Mouse (Mus musculus) myocyte (in vitro differentiated cells): ENCODE measurements at regions not wholly inside any gene's neighbourhood (a gene's known extent, or its start where the extent isn't known, plus 50 kb on each side); places are given as distances from the start of the nearest gene placed in this dataset.

Source experiments
- H3K27me3 ChIP-seq: one replicate; pipeline ENCODE4 v1.6.1; 2011; ENCODE audit not compliant: control insufficient read depth, insufficient read depth, insufficient read length
- H3K36me3 ChIP-seq: one replicate; pipeline ENCODE4 v1.6.1; 2011; ENCODE audit not compliant: control insufficient read depth, insufficient read depth
- H3K4me2 ChIP-seq: one replicate; pipeline ENCODE4 v1.6.1; 2011; ENCODE audit warnings: low read depth, control low read depth
- H3K4me3 ChIP-seq: one replicate; pipeline ENCODE4 v1.5.1; 2011; ENCODE audit warnings: mild to moderate bottlenecking, control low read depth, moderate library complexity
- H3K79me2 ChIP-seq: one replicate; pipeline ENCODE4 v1.6.1; 2011; ENCODE audit not compliant: control insufficient read depth, insufficient read depth
- H3ac ChIP-seq: one replicate; pipeline ENCODE4 v1.6.1; 2011; ENCODE audit not compliant: control insufficient read depth, insufficient read length
- CEBPB ChIP-seq: IDR thresholded peaks from 2 replicates; pipeline ENCODE4 v1.6.1; 2011; ENCODE audit warnings: mild to moderate bottlenecking, moderate library complexity; ENCODE audit not compliant: poor library complexity, insufficient read depth, severe bottlenecking
- E2F4 ChIP-seq: IDR thresholded peaks from one replicate; pipeline ENCODE4 v1.6.1; 2011; ENCODE audit warnings: mild to moderate bottlenecking, control low read depth, moderate library complexity; ENCODE audit not compliant: insufficient read depth
- MAX ChIP-seq: IDR thresholded peaks from one replicate; pipeline ENCODE4 v1.6.1; 2011; ENCODE audit warnings: low read depth, mild to moderate bottlenecking, control low read depth
- MYOD1 ChIP-seq, 3 experiments: IDR thresholded peaks; one replicate each; pipeline ENCODE4 v1.6.1; 2011; ENCODE audit warnings: control low read depth in 2 of 3, low read depth in 2 of 3, mild to moderate bottlenecking in 2 of 3, moderate library complexity in 1 of 3; ENCODE audit not compliant: insufficient read length in 2 of 3, control insufficient read depth in 1 of 3
- MYOG ChIP-seq, 3 experiments: IDR thresholded peaks; one replicate each; pipeline ENCODE4 v1.6.1; 2011; ENCODE audit warnings: control low read depth in 2 of 3, low read depth in 2 of 3, mild to moderate bottlenecking in 2 of 3; ENCODE audit not compliant: insufficient read length in 2 of 3, control insufficient read depth in 1 of 3, insufficient read depth in 1 of 3
- POLR2A ChIP-seq: IDR thresholded peaks from one replicate; pipeline ENCODE4 v1.6.1; 2011; ENCODE audit warnings: low read depth, mild to moderate bottlenecking, control low read depth, moderate library complexity; ENCODE audit not compliant: insufficient read length
- POLR2AphosphoS2 ChIP-seq: IDR thresholded peaks from one replicate; pipeline ENCODE4 v1.6.1; 2011; ENCODE audit warnings: low read depth, control low read depth; ENCODE audit not compliant: insufficient read length
- REST ChIP-seq: IDR thresholded peaks from one replicate; pipeline ENCODE4 v1.6.1; 2011; ENCODE audit warnings: mild to moderate bottlenecking, control low read depth, moderate library complexity; ENCODE audit not compliant: insufficient read depth, insufficient read length
- SRF ChIP-seq: IDR thresholded peaks from one replicate; pipeline ENCODE4 v1.6.1; 2011; ENCODE audit warnings: low read depth; ENCODE audit not compliant: control insufficient read depth, insufficient read length
- TCF12 ChIP-seq: IDR thresholded peaks from one replicate; pipeline ENCODE4 v1.6.1; 2011; ENCODE audit warnings: mild to moderate bottlenecking, control low read depth; ENCODE audit not compliant: poor library complexity, insufficient read depth, severe bottlenecking
- TCF3 ChIP-seq: IDR thresholded peaks from one replicate; pipeline ENCODE4 v1.6.1; 2011; ENCODE audit warnings: low read depth, control low read depth; ENCODE audit not compliant: insufficient read length
- USF1 ChIP-seq: IDR thresholded peaks from one replicate; pipeline ENCODE4 v1.6.1; 2011; ENCODE audit warnings: low read depth, mild to moderate bottlenecking, control low read depth, moderate library complexity

GRCm38 (mm10) chr2:179303765-179304164 is 138.5 kb upstream of the Cdh4 start:
- no peaks in the 10 kb centered on the region for H3K36me3 ChIP-seq
- no peak overlapping the region for H3K4me3 ChIP-seq
- no peaks in the 10 kb centered on the region for H3K27me3 ChIP-seq
- no peak overlapping the region for H3K4me2 ChIP-seq
- no peak overlapping the region for H3ac ChIP-seq
- TF ChIP-seq MYOD1 (IDR thresholded peaks at IDR 0.05; ENCODE audit: control insufficient read depth in 1 of 3, insufficient read length in 2 of 3, low read depth in 2 of 3) (no peak), SRF (no peak), TCF3 (no peak), POLR2AphosphoS2 (no peak), E2F4 (no peak), POLR2A (no peak), MYOG (IDR thresholded peaks at IDR 0.05; ENCODE audit: control insufficient read depth in 1 of 3, insufficient read depth in 1 of 3, insufficient read length in 2 of 3, low read depth in 2 of 3) (no peak), CEBPB (no peak), USF1 (no peak)
- no peaks in the 10 kb centered on the region for H3K79me2 ChIP-seq

DNA sequence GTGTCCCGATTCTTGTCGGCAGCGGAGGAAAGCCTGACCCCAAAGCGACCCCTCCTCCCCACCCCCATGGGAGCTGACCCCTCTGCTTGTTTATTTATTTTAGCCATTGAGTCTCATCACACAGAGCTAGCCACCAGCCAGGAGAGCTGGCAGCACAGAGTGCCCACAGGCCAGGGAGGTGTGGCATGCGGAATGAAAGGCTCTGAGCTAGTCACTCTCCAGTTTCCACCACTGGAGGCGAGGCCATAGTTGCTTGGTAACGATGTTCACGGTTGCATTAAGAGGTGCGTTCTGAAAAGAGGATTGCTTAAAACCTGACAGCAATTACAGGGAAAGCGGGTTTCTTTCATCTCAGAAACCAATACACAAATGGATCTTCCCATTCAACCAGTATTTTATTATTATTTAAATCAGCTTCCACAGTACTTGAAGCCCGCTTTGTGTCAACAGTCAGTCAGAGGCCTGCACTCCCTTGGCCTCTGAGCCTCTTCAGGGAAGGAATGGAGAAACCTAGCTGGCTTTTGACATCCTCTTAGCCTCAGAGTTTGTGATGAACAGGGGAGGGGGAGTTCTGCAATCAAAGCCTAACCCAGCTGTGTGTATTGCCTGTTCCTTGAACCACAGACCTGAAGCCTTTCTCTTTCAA is 134.8 kb upstream of the Cdh4 start:
- Histone ChIP-seq H3K36me3 (no peaks in the 10 kb centered on the region), H3K4me2 (no peak overlapping the region), H3K4me3 (no peak overlapping the region), H3K79me2 (no peaks in the 10 kb centered on the region), H3ac (no peak overlapping the region), H3K27me3 (no peaks in the 10 kb centered on the region)
- TF ChIP-seq POLR2AphosphoS2 (no peak), TCF3 (no peak), MYOD1 (IDR thresholded peaks at IDR 0.05; ENCODE audit: control insufficient read depth in 1 of 3, insufficient read length in 2 of 3, low read depth in 2 of 3) (no peak), POLR2A (no peak), E2F4 (no peak), MAX (no peak), USF1 (no peak), MYOG (IDR thresholded peaks at IDR 0.05; ENCODE audit: control insufficient read depth in 1 of 3, insufficient read depth in 1 of 3, insufficient read length in 2 of 3, low read depth in 2 of 3) (no peak), TCF12 (no peak), CEBPB (no peak), SRF (no peak), REST (no peak)

DNA sequence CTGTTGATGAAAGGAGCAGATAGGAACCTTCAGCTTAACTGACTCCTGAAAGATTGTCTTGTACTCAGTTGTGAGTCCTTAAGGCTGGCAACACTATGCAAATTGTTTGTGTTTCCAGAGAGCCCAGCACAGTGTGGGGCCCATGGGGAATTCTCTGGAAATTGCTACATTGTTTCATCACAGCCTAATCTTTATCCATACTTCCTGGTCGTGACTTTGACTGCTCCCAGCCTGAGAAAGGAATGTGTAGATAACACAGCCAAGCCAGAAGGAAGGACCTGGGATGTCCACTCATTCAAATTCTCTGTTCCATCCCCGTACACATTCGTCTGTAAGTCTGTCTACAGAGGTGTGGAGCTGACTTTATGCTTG is 134.3 kb upstream of the Cdh4 start:
- TF ChIP-seq MAX (no peak), SRF (no peak), CEBPB (no peak), TCF12 (no peak), MYOG (IDR thresholded peaks at IDR 0.05; ENCODE audit: control insufficient read depth in 1 of 3, insufficient read depth in 1 of 3, insufficient read length in 2 of 3, low read depth in 2 of 3) (no peak), REST (no peak), TCF3 (no peak), POLR2AphosphoS2 (no peak), USF1 (no peak), MYOD1 (IDR thresholded peaks at IDR 0.05; ENCODE audit: control insufficient read depth in 1 of 3, insufficient read length in 2 of 3, low read depth in 2 of 3) (no peak)
- Histone ChIP-seq H3ac (no peak overlapping the region), H3K4me2 (no peak overlapping the region), H3K36me3 (no peaks in the 10 kb centered on the region), H3K4me3 (no peak overlapping the region), H3K27me3 (no peaks in the 10 kb centered on the region), H3K79me2 (no peaks in the 10 kb centered on the region)

GRCm38 (mm10) chr2:179318046-179318445 is 124.2 kb upstream of the Cdh4 start:
- Histone ChIP-seq H3K36me3 (no peaks in the 10 kb centered on the region), H3K4me3 (no peak overlapping the region), H3K4me2 (no peak overlapping the region), H3ac (no peak overlapping the region), H3K79me2 (no peaks in the 10 kb centered on the region), H3K27me3 (no peaks in the 10 kb centered on the region)
- TF ChIP-seq POLR2AphosphoS2: no peak
- TF ChIP-seq SRF: no peak
- no peak for TF ChIP-seq CEBPB
- no peak for TF ChIP-seq TCF3

DNA sequence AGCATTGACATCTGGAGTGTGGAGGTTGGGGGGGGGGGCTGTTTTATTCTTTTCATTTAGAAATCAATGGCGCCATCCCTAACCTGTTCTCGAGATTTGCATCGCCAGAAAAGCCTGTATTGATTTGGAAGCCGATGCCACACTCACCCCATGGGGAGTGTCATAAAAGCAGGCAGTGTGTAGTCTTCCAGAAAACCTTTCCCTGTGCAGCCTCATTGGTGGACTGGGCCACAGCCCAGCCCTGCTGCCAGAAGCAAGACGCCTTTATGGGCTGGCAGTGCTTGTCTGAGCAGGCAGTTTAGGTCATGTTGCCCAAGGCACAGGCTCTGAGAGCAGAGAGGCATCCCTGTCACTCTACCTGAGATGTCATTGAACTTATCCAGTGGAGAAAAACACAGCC is 117.0 kb upstream of the Cdh4 start:
- Histone ChIP-seq H3K27me3 (no peaks in the 10 kb centered on the region), H3ac (no peak overlapping the region), H3K4me2 (no peak overlapping the region), H3K36me3 (no peaks in the 10 kb centered on the region), H3K79me2 (no peaks in the 10 kb centered on the region), H3K4me3 (no peak overlapping the region)
- TF ChIP-seq CEBPB: no peak
- TF ChIP-seq MAX: no peak
- no peak for TF ChIP-seq REST
- TF ChIP-seq POLR2A: no peak
- TF ChIP-seq TCF3: no peak
- TF ChIP-seq POLR2AphosphoS2: no peak
- no peak for TF ChIP-seq MYOD1 (IDR thresholded peaks at IDR 0.05; ENCODE audit: control insufficient read depth in 1 of 3, insufficient read length in 2 of 3, low read depth in 2 of 3)
- TF ChIP-seq E2F4: no peak
- TF ChIP-seq MYOG (IDR thresholded peaks at IDR 0.05; ENCODE audit: control insufficient read depth in 1 of 3, insufficient read depth in 1 of 3, insufficient read length in 2 of 3, low read depth in 2 of 3): no peak
- no peak for TF ChIP-seq USF1
